Mouse (Mus musculus): ENCODE data around the gene Srrm1. TPM values are rescaled to one million over a fixed set of nuclear protein-coding genes. Genes with fewer than 3 reads are reported as not detected.

The Srrm1 gene
- polyA plus RNA-seq, 1 experiment = 21.6 TPM

GRCm38 (mm10) chr4:135301166-135301565, 52.0 kb downstream of the Srrm1 start:
- Histone ChIP-seq H3K36me3 (ENCODE audit: control insufficient read depth, insufficient read depth, low read length) (no peaks in the 10 kb centered on the region), H3K4me3 (ENCODE audit: insufficient read depth, low read depth, low read length) (no peak overlapping the region), H3K27me3 (replicated peaks; ENCODE audit: control insufficient read depth, insufficient read depth, low read length) (no peaks in the 10 kb centered on the region), H3K4me1 (ENCODE audit: control insufficient read depth, insufficient read depth, low read length) (peaks cover 2% of the 10 kb centered on the region; the same call in 1 of the 2 replicates), H3K27ac (ENCODE audit: insufficient read depth, low read depth, low read length) (no peak overlapping the region)
- 80% methylated on average over 3 of the region's 3 CpGs for WGBS
- DNase-seq = no peak
- TF ChIP-seq POLR2A (IDR thresholded peaks at IDR 0.05; ENCODE audit: low read depth, low read length) (no peak), CTCF (conservative IDR thresholded peaks at IDR 0.05; ENCODE audit: insufficient read depth, insufficient read length, low read depth, low read length) (no peak)

- peaks cover 2% of the 10 kb centered on the region; the same call in 1 of the 2 replicates for H3K4me1 ChIP-seq (ENCODE audit: control insufficient read depth, insufficient read depth, low read length)
- no peak for DNase-seq
- H3K27me3 ChIP-seq (replicated peaks; ENCODE audit: control insufficient read depth, insufficient read depth, low read length) = no peaks in the 10 kb centered on the region
- TF ChIP-seq CTCF (conservative IDR thresholded peaks at IDR 0.05; ENCODE audit: insufficient read depth, insufficient read length, low read depth, low read length) = no peak
- TF ChIP-seq POLR2A (IDR thresholded peaks at IDR 0.05; ENCODE audit: low read depth, low read length) = no peak
- no peak overlapping the region for H3K27ac ChIP-seq (ENCODE audit: insufficient read depth, low read depth, low read length)
- H3K36me3 ChIP-seq (ENCODE audit: control insufficient read depth, insufficient read depth, low read length) = no peaks in the 10 kb centered on the region
- 90% methylated on average over 26 of the region's 26 CpGs for WGBS
- no peak overlapping the region for H3K4me3 ChIP-seq (ENCODE audit: insufficient read depth, low read depth, low read length)
Observed at GRCm38 (mm10) chr4:135300248-135301041, 52.7 kb downstream of the Srrm1 start.

GRCm38 (mm10) chr4:135298680-135299079, 54.4 kb downstream of the Srrm1 start:
- 79% methylated on average over 10 of the region's 10 CpGs for WGBS

GRCm38 (mm10) chr4:135297931-135298546, 55.1 kb downstream of the Srrm1 start:
- Histone ChIP-seq H3K27ac (ENCODE audit: insufficient read depth, low read depth, low read length) (no peak overlapping the region), H3K36me3 (ENCODE audit: control insufficient read depth, insufficient read depth, low read length) (no peaks in the 10 kb centered on the region), H3K4me1 (ENCODE audit: control insufficient read depth, insufficient read depth, low read length) (peaks cover 2% of the 10 kb centered on the region; the same call in 1 of the 2 replicates), H3K4me3 (ENCODE audit: insufficient read depth, low read depth, low read length) (no peak overlapping the region), H3K27me3 (replicated peaks; ENCODE audit: control insufficient read depth, insufficient read depth, low read length) (no peaks in the 10 kb centered on the region)
- TF ChIP-seq CTCF (conservative IDR thresholded peaks at IDR 0.05; ENCODE audit: insufficient read depth, insufficient read length, low read depth, low read length) (no peak), POLR2A (IDR thresholded peaks at IDR 0.05; ENCODE audit: low read depth, low read length) (no peak)
- no peak for DNase-seq
- 78% methylated on average over 15 of the region's 15 CpGs for WGBS

More at GRCm38 (mm10) chr4:135298680-135299079, 54.4 kb downstream of the Srrm1 start:
- Histone ChIP-seq H3K4me3 (ENCODE audit: insufficient read depth, low read depth, low read length) (no peak overlapping the region), H3K4me1 (ENCODE audit: control insufficient read depth, insufficient read depth, low read length) (peaks cover 2% of the 10 kb centered on the region; the same call in 1 of the 2 replicates), H3K36me3 (ENCODE audit: control insufficient read depth, insufficient read depth, low read length) (no peaks in the 10 kb centered on the region), H3K27ac (ENCODE audit: insufficient read depth, low read depth, low read length) (no peak overlapping the region), H3K27me3 (replicated peaks; ENCODE audit: control insufficient read depth, insufficient read depth, low read length) (no peaks in the 10 kb centered on the region)
- no peak for TF ChIP-seq CTCF (conservative IDR thresholded peaks at IDR 0.05; ENCODE audit: insufficient read depth, insufficient read length, low read depth, low read length)
- TF ChIP-seq POLR2A (IDR thresholded peaks at IDR 0.05; ENCODE audit: low read depth, low read length) = no peak
- DNase-seq = no peak

- DNase-seq = no peak
- 97% methylated on average over 7 of the region's 7 CpGs for WGBS
- Histone ChIP-seq H3K4me3 (ENCODE audit: insufficient read depth, low read depth, low read length) (no peak overlapping the region), H3K36me3 (ENCODE audit: control insufficient read depth, insufficient read depth, low read length) (no peaks in the 10 kb centered on the region), H3K4me1 (ENCODE audit: control insufficient read depth, insufficient read depth, low read length) (peaks cover 8% of the 10 kb centered on the region; the same call in 1 of the 2 replicates), H3K27me3 (replicated peaks; ENCODE audit: control insufficient read depth, insufficient read depth, low read length) (no peaks in the 10 kb centered on the region), H3K27ac (ENCODE audit: insufficient read depth, low read depth, low read length) (no peak overlapping the region)
- TF ChIP-seq CTCF (conservative IDR thresholded peaks at IDR 0.05; ENCODE audit: insufficient read depth, insufficient read length, low read depth, low read length) (no peak), POLR2A (IDR thresholded peaks at IDR 0.05; ENCODE audit: low read depth, low read length) (no peak)
Observed at GRCm38 (mm10) chr4:135297146-135297545, 56.0 kb downstream of the Srrm1 start.

GRCm38 (mm10) chr4:135296565-135296964, 56.6 kb downstream of the Srrm1 start:
- Histone ChIP-seq H3K4me1 (ENCODE audit: control insufficient read depth, insufficient read depth, low read length) (peaks cover 8% of the 10 kb centered on the region; the same call in 1 of the 2 replicates), H3K36me3 (ENCODE audit: control insufficient read depth, insufficient read depth, low read length) (no peaks in the 10 kb centered on the region), H3K27me3 (replicated peaks; ENCODE audit: control insufficient read depth, insufficient read depth, low read length) (no peaks in the 10 kb centered on the region), H3K4me3 (ENCODE audit: insufficient read depth, low read depth, low read length) (no peak overlapping the region), H3K27ac (ENCODE audit: insufficient read depth, low read depth, low read length) (no peak overlapping the region)
- TF ChIP-seq CTCF (conservative IDR thresholded peaks at IDR 0.05; ENCODE audit: insufficient read depth, insufficient read length, low read depth, low read length) = no peak
- TF ChIP-seq POLR2A (IDR thresholded peaks at IDR 0.05; ENCODE audit: low read depth, low read length) = no peak
- DNase-seq = no peak

GRCm38 (mm10) chr4:135293813-135294212, 59.3 kb downstream of the Srrm1 start:
- H3K36me3 ChIP-seq (ENCODE audit: control insufficient read depth, insufficient read depth, low read length) = no peaks in the 10 kb centered on the region
- 85% methylated on average over 3 of the region's 3 CpGs for WGBS
- peak; percentile 57 for DNase-seq
- H3K27ac ChIP-seq (ENCODE audit: insufficient read depth, low read depth, low read length) = no peak overlapping the region
- no peak overlapping the region for H3K4me3 ChIP-seq (ENCODE audit: insufficient read depth, low read depth, low read length)
- H3K4me1 ChIP-seq (ENCODE audit: control insufficient read depth, insufficient read depth, low read length) = peaks cover 6% of the 10 kb centered on the region; the same call in 1 of the 2 replicates
- H3K27me3 ChIP-seq (replicated peaks; ENCODE audit: control insufficient read depth, insufficient read depth, low read length) = no peaks in the 10 kb centered on the region
- TF ChIP-seq POLR2A (IDR thresholded peaks at IDR 0.05; ENCODE audit: low read depth, low read length) (no peak), CTCF (conservative IDR thresholded peaks at IDR 0.05; ENCODE audit: insufficient read depth, insufficient read length, low read depth, low read length) (no peak)

Measured in kidney, adult 2 months (tissue).